Mouse (Mus musculus): Measurements from ENCODE around the gene Ifitm5. TPM values are rescaled to one million over a fixed set of nuclear protein-coding genes. Genes with fewer than 3 reads are reported as not detected.
A peak's percentile ranks its signal among the peaks of the same experiment; 100 is the strongest.

Ifitm5 gene
- polyA plus RNA-seq, 1 experiment from 2014 or later: 1.3 TPM

GRCm38 (mm10) chr7:140946980-140947379, 3.1 kb downstream of the Ifitm5 start:
- Histone ChIP-seq H3K9me3 (replicated peaks; ENCODE audit: control insufficient read depth, low read length, poor library complexity, severe bottlenecking) (no peaks in the 10 kb centered on the region), H3K27ac (ENCODE audit: low read length) (no peak overlapping the region), H3K27me3 (ENCODE audit: control insufficient read depth, insufficient read depth, low read depth, low read length) (no peaks in the 10 kb centered on the region), H3K4me2 (ENCODE audit: low read length) (no peak overlapping the region), H3K4me1 (ENCODE audit: control insufficient read depth, insufficient read depth, low read length) (no peaks in the 10 kb centered on the region), H3K9ac (ENCODE audit: low read depth, low read length) (no peak overlapping the region), H3K36me3 (ENCODE audit: control insufficient read depth, insufficient read depth, low read length) (no peaks in the 10 kb centered on the region), H3K4me3 (ENCODE audit: low read depth, low read length) (no peak overlapping the region)
- no peak for ATAC-seq
- 71% methylated on average over 7 of the region's 7 CpGs for WGBS

- H3K4me3 ChIP-seq (ENCODE audit: low read depth, low read length): no peak overlapping the region
- no peak overlapping the region for H3K4me2 ChIP-seq (ENCODE audit: low read length)
- no peaks in the 10 kb centered on the region for H3K27me3 ChIP-seq (ENCODE audit: control insufficient read depth, insufficient read depth, low read depth, low read length)
- H3K27ac ChIP-seq (ENCODE audit: low read length): no peak overlapping the region
- no peaks in the 10 kb centered on the region for H3K36me3 ChIP-seq (ENCODE audit: control insufficient read depth, insufficient read depth, low read length)
- ATAC-seq: no peak
- no peak overlapping the region for H3K9ac ChIP-seq (ENCODE audit: low read depth, low read length)
- 95% methylated on average over 10 of the region's 10 CpGs for WGBS
- H3K9me3 ChIP-seq (replicated peaks; ENCODE audit: control insufficient read depth, low read length, poor library complexity, severe bottlenecking): no peaks in the 10 kb centered on the region
- H3K4me1 ChIP-seq (ENCODE audit: control insufficient read depth, insufficient read depth, low read length): no peaks in the 10 kb centered on the region
Observed at GRCm38 (mm10) chr7:140946311-140946710, 3.8 kb downstream of the Ifitm5 start.

GRCm38 (mm10) chr7:140945247-140945646, 4.8 kb downstream of the Ifitm5 start:
- H3K27ac ChIP-seq (ENCODE audit: low read length): no peak overlapping the region
- no peak overlapping the region for H3K4me3 ChIP-seq (ENCODE audit: low read depth, low read length)
- no peak overlapping the region for H3K4me2 ChIP-seq (ENCODE audit: low read length)
- H3K27me3 ChIP-seq (ENCODE audit: control insufficient read depth, insufficient read depth, low read depth, low read length): no peaks in the 10 kb centered on the region
- no peaks in the 10 kb centered on the region for H3K36me3 ChIP-seq (ENCODE audit: control insufficient read depth, insufficient read depth, low read length)
- no peak for ATAC-seq
- H3K4me1 ChIP-seq (ENCODE audit: control insufficient read depth, insufficient read depth, low read length): no peaks in the 10 kb centered on the region
- no peaks in the 10 kb centered on the region for H3K9me3 ChIP-seq (replicated peaks; ENCODE audit: control insufficient read depth, low read length, poor library complexity, severe bottlenecking)
- 86% methylated on average over 5 of the region's 5 CpGs for WGBS
- H3K9ac ChIP-seq (ENCODE audit: low read depth, low read length): no peak overlapping the region

- H3K9me3 ChIP-seq (replicated peaks; ENCODE audit: control insufficient read depth, low read length, poor library complexity, severe bottlenecking): no peaks in the 10 kb centered on the region
- no peak overlapping the region for H3K9ac ChIP-seq (ENCODE audit: low read depth, low read length)
- no peak overlapping the region for H3K4me2 ChIP-seq (ENCODE audit: low read length)
- H3K36me3 ChIP-seq (ENCODE audit: control insufficient read depth, insufficient read depth, low read length): no peaks in the 10 kb centered on the region
- no peak overlapping the region for H3K4me3 ChIP-seq (ENCODE audit: low read depth, low read length)
- WGBS: 93% methylated on average over 7 of the region's 7 CpGs
- no peaks in the 10 kb centered on the region for H3K27me3 ChIP-seq (ENCODE audit: control insufficient read depth, insufficient read depth, low read depth, low read length)
- no peak overlapping the region for H3K27ac ChIP-seq (ENCODE audit: low read length)
- ATAC-seq: no peak
- no peaks in the 10 kb centered on the region for H3K4me1 ChIP-seq (ENCODE audit: control insufficient read depth, insufficient read depth, low read length)
Observed at GRCm38 (mm10) chr7:140944236-140944635, 5.9 kb downstream of the Ifitm5 start.

GRCm38 (mm10) chr7:140943356-140943755, 6.7 kb downstream of the Ifitm5 start:
- Histone ChIP-seq H3K27ac (ENCODE audit: low read length) (no peak overlapping the region), H3K36me3 (ENCODE audit: control insufficient read depth, insufficient read depth, low read length) (no peaks in the 10 kb centered on the region), H3K9me3 (replicated peaks; ENCODE audit: control insufficient read depth, low read length, poor library complexity, severe bottlenecking) (no peaks in the 10 kb centered on the region), H3K4me2 (ENCODE audit: low read length) (no peak overlapping the region), H3K9ac (ENCODE audit: low read depth, low read length) (no peak overlapping the region), H3K4me3 (ENCODE audit: low read depth, low read length) (no peak overlapping the region), H3K27me3 (ENCODE audit: control insufficient read depth, insufficient read depth, low read depth, low read length) (no peaks in the 10 kb centered on the region), H3K4me1 (ENCODE audit: control insufficient read depth, insufficient read depth, low read length) (no peaks in the 10 kb centered on the region)
- 88% methylated on average over 4 of the region's 4 CpGs for WGBS
- ATAC-seq: no peak

GRCm38 (mm10) chr7:140942811-140943210, 7.3 kb downstream of the Ifitm5 start:
- Histone ChIP-seq H3K9ac (ENCODE audit: low read depth, low read length) (no peak overlapping the region), H3K27me3 (ENCODE audit: control insufficient read depth, insufficient read depth, low read depth, low read length) (no peaks in the 10 kb centered on the region), H3K4me3 (ENCODE audit: low read depth, low read length) (no peak overlapping the region), H3K4me1 (ENCODE audit: control insufficient read depth, insufficient read depth, low read length) (no peaks in the 10 kb centered on the region), H3K4me2 (ENCODE audit: low read length) (no peak overlapping the region), H3K9me3 (replicated peaks; ENCODE audit: control insufficient read depth, low read length, poor library complexity, severe bottlenecking) (no peaks in the 10 kb centered on the region), H3K27ac (ENCODE audit: low read length) (no peak overlapping the region), H3K36me3 (ENCODE audit: control insufficient read depth, insufficient read depth, low read length) (no peaks in the 10 kb centered on the region)
- no peak for ATAC-seq
- WGBS: 95% methylated on average over 10 of the region's 10 CpGs

- Histone ChIP-seq H3K4me2 (ENCODE audit: low read length) (peak overlapping the region; percentile 48), H3K4me1 (ENCODE audit: control insufficient read depth, insufficient read depth, low read length) (no peaks in the 10 kb centered on the region), H3K27ac (ENCODE audit: low read length) (no peak overlapping the region), H3K4me3 (ENCODE audit: low read depth, low read length) (peak overlapping the region; percentile 35; the same call in 1 of the 2 replicates), H3K9ac (ENCODE audit: low read depth, low read length) (peak overlapping the region; percentile 63; the same call in 1 of the 2 replicates), H3K27me3 (ENCODE audit: control insufficient read depth, insufficient read depth, low read depth, low read length) (no peaks in the 10 kb centered on the region), H3K9me3 (replicated peaks; ENCODE audit: control insufficient read depth, low read length, poor library complexity, severe bottlenecking) (no peaks in the 10 kb centered on the region), H3K36me3 (ENCODE audit: control insufficient read depth, insufficient read depth, low read length) (no peaks in the 10 kb centered on the region)
- no peak for ATAC-seq
- WGBS: 67% methylated on average over 9 of the region's 9 CpGs
Observed at GRCm38 (mm10) chr7:140942341-140942740, 7.8 kb downstream of the Ifitm5 start.

GRCm38 (mm10) chr7:140941222-140942051, 8.7 kb downstream of the Ifitm5 start, which contains the start of gene Pgghg:
TSS of gene Pgghg (plus strand) at chr7:140941391.
- no peaks in the 10 kb centered on the region for H3K36me3 ChIP-seq (ENCODE audit: control insufficient read depth, insufficient read depth, low read length)
- WGBS: 4% methylated on average over 33 of the region's 33 CpGs
- 0 out of 2 replicates have a peak within 1 kb of the TSS, but pooled peaks have one; percentile 2 for H3K27ac ChIP-seq (ENCODE audit: low read length)

GRCm38 (mm10) chr7:140939669-140940171, 10.4 kb downstream of the Ifitm5 start:
- Histone ChIP-seq H3K4me3 (ENCODE audit: low read depth, low read length) (no peak overlapping the region), H3K36me3 (ENCODE audit: control insufficient read depth, insufficient read depth, low read length) (no peaks in the 10 kb centered on the region), H3K9me3 (replicated peaks; ENCODE audit: control insufficient read depth, low read length, poor library complexity, severe bottlenecking) (no peaks in the 10 kb centered on the region), H3K27ac (ENCODE audit: low read length) (no peak overlapping the region), H3K4me2 (ENCODE audit: low read length) (no peak overlapping the region), H3K27me3 (ENCODE audit: control insufficient read depth, insufficient read depth, low read depth, low read length) (no peaks in the 10 kb centered on the region), H3K9ac (ENCODE audit: low read depth, low read length) (no peak overlapping the region), H3K4me1 (ENCODE audit: control insufficient read depth, insufficient read depth, low read length) (no peaks in the 10 kb centered on the region)
- WGBS: 9% methylated on average over 7 of the region's 8 CpGs
- no peak for ATAC-seq

More at GRCm38 (mm10) chr7:140941222-140942051, 8.7 kb downstream of the Ifitm5 start, which contains the start of gene Pgghg:
- Histone ChIP-seq H3K9ac (ENCODE audit: low read depth, low read length) (peak within 1 kb of the TSS; percentile 63), H3K27me3 (ENCODE audit: control insufficient read depth, insufficient read depth, low read depth, low read length) (no peaks in the 10 kb centered on the region), H3K4me1 (ENCODE audit: control insufficient read depth, insufficient read depth, low read length) (no peaks in the 10 kb centered on the region), H3K4me2 (ENCODE audit: low read length) (peak within 1 kb of the TSS; percentile 48), H3K9me3 (replicated peaks; ENCODE audit: control insufficient read depth, low read length, poor library complexity, severe bottlenecking) (no peaks in the 10 kb centered on the region), H3K4me3 (ENCODE audit: low read depth, low read length) (peak within 1 kb of the TSS; percentile 35)
- ATAC-seq: peak; percentile 88

All from midbrain, embryonic 16.5 days (tissue).